Mouse (Mus musculus): ENCODE measurements around the gene Kcnab3. TPM values are rescaled to one million over a fixed set of nuclear protein-coding genes. Genes with fewer than 3 reads are reported as not detected.

Gene Kcnab3
- polyA plus RNA-seq, 1 experiment from 2014 or later: 1.6 TPM

DNA sequence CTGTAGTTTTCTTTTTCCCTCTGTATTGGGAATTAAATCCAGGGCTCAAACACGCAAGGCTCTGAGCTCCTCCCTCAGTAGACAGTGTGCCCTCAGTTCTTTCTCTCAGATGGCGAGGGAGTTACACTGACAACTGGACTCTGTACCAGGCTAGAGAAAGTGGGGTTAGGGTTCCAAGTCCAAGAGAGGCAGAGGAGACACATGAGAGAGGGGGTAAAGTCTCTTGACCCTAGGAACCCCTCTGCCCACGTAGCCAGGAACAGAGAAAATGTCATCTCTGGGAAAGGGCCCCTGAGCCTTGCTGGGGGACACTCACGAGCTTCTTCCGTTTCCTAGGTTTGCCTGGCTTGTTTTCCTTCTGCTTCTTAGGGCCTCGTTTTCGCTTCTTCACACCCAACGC is 38.3 kb downstream of the Kcnab3 start:
- in situ Hi-C loops (cut with MboI; ENCODE audit: low pct_unique_long_range_greater_than_20kb): no loop called here
- H3K27me3 ChIP-seq: no peaks in the 10 kb centered on the region
- no peak for DNase-seq (ENCODE audit: low read depth, low spot score)
- CTCF ChIA-PET: interaction anchor here (0.9 to 2.3 kb wide), 2 partner anchors 13 to 107 kb away, joined by 3 to 5 read pairs; no protein-coding TSS in a partner anchor
- TF ChIP-seq CTCF (IDR thresholded peaks at IDR 0.05): no peak
- ATAC-seq: no peak
- POLR2A ChIA-PET: no interaction called here

DNA sequence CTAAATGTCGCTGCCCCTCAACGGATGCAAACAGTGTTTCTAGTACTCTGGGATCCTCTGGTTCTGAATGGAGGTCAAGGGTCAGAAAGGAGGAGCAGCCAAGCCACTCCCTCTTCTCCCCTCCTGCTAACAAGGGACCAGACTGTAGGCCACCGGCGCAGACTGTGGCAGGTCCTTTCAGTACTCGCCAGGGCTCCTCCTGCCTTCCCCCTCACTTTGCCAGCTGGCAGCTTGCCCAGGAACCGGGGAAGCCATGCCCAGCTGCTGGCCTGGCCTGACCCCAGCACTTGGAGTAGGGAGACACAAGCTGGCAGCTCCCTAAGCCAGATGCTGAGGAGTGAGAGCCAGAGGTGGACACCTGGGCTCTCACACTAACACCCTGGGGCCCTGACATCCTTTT is 38.9 kb downstream of the Kcnab3 start:
- no peaks in the 10 kb centered on the region for H3K27me3 ChIP-seq
- in situ Hi-C loops (cut with MboI; ENCODE audit: low pct_unique_long_range_greater_than_20kb): no loop called here
- DNase-seq (ENCODE audit: low read depth, low spot score) (peak; percentile 72), ATAC-seq (peak; percentile 14)
- TF ChIP-seq CTCF (IDR thresholded peaks at IDR 0.05): no peak
- CTCF ChIA-PET: interaction anchor here (0.9 kb wide), 1 partner anchor 13 kb away, joined by 3 read pairs; no protein-coding TSS in a partner anchor
- POLR2A ChIA-PET: no interaction called here

DNA sequence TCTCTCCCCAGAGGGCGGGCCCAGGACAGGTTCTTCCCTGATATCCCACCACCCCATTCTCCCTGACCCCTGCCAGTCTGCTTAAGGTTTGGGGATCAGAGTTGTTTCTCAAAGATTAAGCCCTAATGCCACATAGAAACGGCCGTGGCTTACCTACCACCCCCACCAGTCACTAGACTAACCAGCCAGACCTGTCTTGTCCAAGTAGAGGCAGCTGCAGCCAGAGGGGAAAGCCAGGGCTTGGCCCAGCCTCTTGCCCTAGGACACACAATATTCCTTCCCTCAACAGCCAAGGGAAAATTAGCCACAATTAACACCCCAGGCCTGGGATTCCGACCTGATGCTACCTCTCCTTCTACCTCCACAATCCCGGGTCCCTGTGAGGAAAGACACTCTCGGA is 39.7 kb downstream of the Kcnab3 start:
- no peak for TF ChIP-seq CTCF (IDR thresholded peaks at IDR 0.05)
- ATAC-seq (no peak), DNase-seq (ENCODE audit: low read depth, low spot score) (no peak)
- H3K27me3 ChIP-seq: no peaks in the 10 kb centered on the region
- in situ Hi-C loops (cut with MboI; ENCODE audit: low pct_unique_long_range_greater_than_20kb): no loop called here
- ChIA-PET POLR2A (no interaction called here), CTCF (no interaction called here)

DNA sequence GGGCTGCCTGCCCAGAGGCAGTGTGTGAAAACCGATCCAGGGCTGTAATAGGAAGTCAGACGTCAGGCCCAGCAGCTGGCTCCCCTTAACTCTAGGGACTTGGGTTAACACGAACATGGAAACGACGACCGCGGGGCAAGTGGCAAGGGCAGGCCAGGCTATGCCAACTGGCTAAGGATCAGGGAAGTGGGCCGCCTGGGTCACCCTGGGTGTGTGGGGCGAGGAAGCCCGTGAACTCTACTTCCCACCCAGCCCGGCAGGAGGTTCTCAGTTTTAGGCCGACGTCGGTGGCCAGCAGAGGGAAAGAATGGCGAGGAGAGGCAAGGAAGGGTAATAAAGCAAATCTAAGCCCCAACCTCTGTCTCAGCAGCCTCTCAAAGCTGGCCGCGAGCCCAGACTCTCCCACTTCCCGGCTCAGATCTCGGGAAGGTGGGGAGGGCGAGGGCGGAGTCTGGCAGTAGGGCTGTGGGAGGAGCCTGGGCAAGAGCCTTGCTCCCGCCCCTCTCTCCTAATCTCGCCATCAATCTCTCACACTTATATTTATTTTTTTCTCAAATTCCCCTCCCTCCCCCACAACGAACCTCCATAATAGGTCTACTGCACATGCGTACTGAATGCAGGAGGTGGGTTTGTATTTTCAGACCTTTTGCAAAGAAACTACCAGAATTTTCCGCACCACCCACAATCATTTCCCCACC is 40.2 kb downstream of the Kcnab3 start:
- TF ChIP-seq CTCF (IDR thresholded peaks at IDR 0.05): no peak
- CTCF ChIA-PET: no interaction called here
- no peaks in the 10 kb centered on the region for H3K27me3 ChIP-seq
- in situ Hi-C loops (cut with MboI; ENCODE audit: low pct_unique_long_range_greater_than_20kb): no loop called here
- POLR2A ChIA-PET: interaction anchor here (1.5 kb wide), 1 partner anchor 13 kb away, joined by 6 read pairs; no protein-coding TSS in a partner anchor
- DNase-seq (ENCODE audit: low read depth, low spot score): peak; percentile 80
- peak; percentile 60 for ATAC-seq

DNA sequence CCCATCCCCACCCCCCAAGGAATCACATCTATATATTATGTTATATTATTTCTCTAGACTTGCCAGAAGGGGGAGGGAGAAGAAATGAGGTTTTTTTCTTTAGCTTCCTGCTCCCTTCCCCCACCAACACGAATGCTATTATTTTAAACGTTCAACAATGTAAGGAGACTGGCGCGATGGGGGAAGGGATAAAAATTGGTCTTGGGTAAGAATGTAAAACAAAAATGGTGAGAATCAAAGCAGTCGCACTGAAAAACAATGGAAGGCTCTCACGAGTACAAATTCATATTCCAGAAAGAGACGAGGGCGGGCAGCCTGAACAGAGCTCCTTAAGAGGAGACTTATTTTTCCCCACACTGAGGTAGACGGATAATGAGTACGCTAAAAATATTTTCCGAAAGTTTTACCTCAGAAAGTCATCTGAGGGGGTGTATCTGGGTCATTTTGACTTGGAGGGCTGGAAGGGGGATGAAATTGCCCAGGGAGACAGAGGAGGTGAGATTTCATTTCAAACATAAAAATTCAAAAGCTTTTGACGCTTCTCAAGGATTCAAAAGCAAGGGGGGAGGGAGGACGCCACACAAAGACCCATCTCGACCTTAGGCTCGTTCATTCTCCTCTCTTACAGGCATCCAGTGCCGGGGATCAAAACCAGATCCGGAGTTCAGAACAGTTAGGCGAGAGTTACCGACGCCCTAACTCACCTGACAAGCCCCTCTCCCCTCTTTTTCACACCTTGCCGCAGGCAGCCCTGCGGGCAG is 41.0 kb downstream of the Kcnab3 start:
- H3K27me3 ChIP-seq: no peaks in the 10 kb centered on the region

DNA sequence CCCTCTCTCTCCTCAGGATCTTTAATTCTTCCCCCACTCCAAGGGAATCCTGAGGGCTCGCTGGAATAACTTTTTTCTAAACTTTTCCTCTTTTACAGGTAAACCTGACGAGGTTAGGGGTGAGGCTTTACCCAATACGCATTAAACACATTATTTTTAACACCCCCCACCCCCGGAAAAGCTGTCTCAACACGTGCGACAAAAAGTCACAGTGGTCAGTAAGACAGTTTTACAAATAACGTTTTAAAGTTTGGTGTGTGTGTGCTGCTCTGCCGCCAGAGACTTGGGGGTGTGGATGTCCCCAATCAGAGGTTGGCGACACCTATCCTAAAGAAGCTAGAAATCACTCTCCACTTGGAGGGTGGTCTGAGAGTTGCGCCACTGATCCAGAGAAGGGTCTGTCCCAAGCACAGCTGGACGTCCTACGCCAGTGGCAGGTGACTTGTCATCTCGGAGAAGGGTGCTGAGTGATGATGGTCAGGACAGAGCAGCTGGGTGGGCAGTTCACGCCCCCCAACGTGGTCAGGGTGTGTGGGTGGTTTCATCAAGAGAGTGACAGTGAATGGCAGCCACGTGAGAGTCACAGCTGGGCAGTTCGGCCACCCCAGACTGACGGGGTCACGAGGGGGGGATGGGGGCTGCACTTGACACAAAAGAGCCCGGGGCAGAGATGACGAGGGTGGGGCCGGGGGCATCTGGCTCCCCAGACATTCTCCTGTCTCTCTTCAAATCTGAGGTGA is 41.7 kb downstream of the Kcnab3 start:
- no peaks in the 10 kb centered on the region for H3K27me3 ChIP-seq
- no peak for ATAC-seq
- POLR2A ChIA-PET: interaction anchor here (0.7 to 1.7 kb wide), 7 partner anchors 11 to 113 kb away, joined by 3 to 6 read pairs (median 4); partner anchors contain the start of gene Kcnab3
- no peak for DNase-seq (ENCODE audit: low read depth, low spot score)
- in situ Hi-C loops (cut with MboI; ENCODE audit: low pct_unique_long_range_greater_than_20kb): no loop called here
- TF ChIP-seq CTCF (IDR thresholded peaks at IDR 0.05): no peak
- CTCF ChIA-PET: interaction anchor here (1.1 kb wide), 1 partner anchor 44 kb away, joined by 3 read pairs; the partner anchor contains the start of genes Cntrob and Trappc1

More for the DNA sequence above, 41.0 kb downstream of the Kcnab3 start:
- no peak for TF ChIP-seq CTCF (IDR thresholded peaks at IDR 0.05)
- ATAC-seq: no peak
- no peak for DNase-seq (ENCODE audit: low read depth, low spot score)
- in situ Hi-C loops (cut with MboI; ENCODE audit: low pct_unique_long_range_greater_than_20kb): no loop called here
- CTCF ChIA-PET: interaction anchor here (1.1 kb wide), 1 partner anchor 43 kb away, joined by 3 read pairs; the partner anchor contains the start of genes Cntrob and Trappc1
- POLR2A ChIA-PET: interaction anchor here (0.8 to 1.7 kb wide), 3 partner anchors 12 to 112 kb away, joined by 4 to 6 read pairs (median 6); partner anchors contain the start of gene Kcnab3

DNA sequence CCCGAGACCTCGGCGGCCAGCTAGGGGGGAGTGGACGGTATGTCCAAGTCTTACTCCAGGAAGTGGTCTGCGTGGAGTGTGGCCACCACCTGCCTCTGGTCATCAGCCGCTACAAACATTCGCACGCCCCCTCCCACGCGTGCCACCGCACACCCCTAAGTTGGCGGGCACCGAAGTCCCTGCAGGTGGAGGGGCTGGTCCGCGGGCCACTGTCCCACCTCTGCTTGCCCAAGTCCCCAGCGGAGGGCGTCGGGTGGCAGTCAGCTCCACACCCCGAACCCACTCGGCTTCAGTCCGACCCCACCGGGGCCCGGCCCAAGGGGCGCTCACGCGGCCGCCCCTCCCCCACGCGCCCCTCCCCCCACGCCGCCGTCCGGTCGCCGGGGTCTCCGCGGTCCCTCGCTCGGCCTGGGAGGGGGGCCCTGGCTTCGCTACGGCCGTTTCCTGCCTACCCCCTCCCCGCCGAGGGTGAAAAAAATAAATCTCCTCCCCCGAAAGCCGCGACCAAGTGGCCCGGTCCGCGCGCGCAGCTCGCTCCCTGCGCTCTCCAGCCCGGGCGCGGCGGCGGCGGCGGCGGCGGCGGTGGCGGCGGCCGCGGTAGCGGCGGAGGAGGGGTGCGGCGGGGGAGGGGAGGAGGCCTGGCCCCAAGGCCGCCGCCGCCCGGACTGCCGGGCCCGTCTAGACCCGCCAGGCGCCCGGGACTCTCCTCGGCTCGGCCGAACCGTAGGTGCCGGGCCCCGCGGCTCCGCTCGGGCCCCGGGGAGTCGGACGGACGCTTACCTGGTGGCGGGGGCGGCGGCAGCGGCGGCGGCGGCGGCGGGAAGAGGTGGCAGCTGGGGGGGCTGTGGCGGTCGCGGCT is 42.5 kb downstream of the Kcnab3 start:
- no peaks in the 10 kb centered on the region for H3K27me3 ChIP-seq
- ChIA-PET POLR2A (interaction anchor here (0.7 to 1.7 kb wide), 7 partner anchors 27 to 114 kb away, joined by 3 to 6 read pairs (median 4); partner anchors contain the start of gene Kcnab3), CTCF (interaction anchor here (0.9 to 1.3 kb wide), 3 partner anchors 11 to 45 kb away, joined by 3 read pairs; partner anchors contain the start of genes Cntrob and Trappc1)
- in situ Hi-C loops (cut with MboI; ENCODE audit: low pct_unique_long_range_greater_than_20kb): no loop called here
- DNase-seq (ENCODE audit: low read depth, low spot score): no peak
- no peak for ATAC-seq
- no peak for TF ChIP-seq CTCF (IDR thresholded peaks at IDR 0.05)

DNA sequence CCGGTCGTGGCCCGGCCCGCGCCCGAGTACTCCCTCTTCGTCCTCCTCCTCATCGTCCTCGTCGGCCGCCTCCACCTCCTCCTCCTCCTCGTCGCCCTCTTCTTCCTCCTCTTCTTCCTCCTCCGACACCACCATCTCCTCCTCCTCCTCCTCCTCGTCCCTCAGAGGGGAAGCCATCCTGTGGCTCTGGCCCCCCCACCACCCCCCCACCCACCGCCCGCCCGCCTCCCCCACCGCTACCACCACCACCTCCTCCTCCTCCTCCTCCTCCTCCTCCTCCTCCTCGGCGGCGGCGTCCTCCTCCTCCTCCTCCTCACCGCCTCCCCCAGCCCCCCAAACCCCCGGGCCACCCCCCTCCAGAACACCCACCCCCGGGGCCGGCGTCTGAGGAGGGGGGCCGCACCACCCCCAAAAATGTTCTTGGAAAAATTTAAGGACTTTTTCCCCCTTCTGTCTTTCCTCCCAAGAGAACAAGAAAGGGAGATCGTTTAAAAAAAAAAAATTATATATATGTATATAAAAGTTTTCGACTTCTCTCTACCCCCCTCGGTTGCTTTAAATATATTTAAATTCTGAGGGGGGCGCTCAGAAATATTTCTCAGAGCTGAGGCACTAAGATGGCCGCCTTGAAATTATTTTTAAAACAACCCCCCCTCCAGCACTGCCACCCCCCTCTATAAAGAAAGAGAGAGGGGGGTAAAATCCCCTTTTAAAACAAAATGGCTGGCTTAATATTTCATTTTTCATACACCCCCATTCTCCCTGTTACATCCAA is 43.3 kb downstream of the Kcnab3 start, which contains the start of gene Chd3:
Chd3 (minus strand) TSS at position 192 of the 775 bp plus-strand sequence.
- ChIA-PET CTCF (interaction anchor here (0.9 to 1.3 kb wide), 3 partner anchors 10 to 100 kb away, joined by 3 read pairs; no protein-coding TSS in a partner anchor), POLR2A (interaction anchor here (0.6 to 1.1 kb wide), 6 partner anchors 13 to 269 kb away, joined by 3 to 5 read pairs (median 3); no protein-coding TSS in a partner anchor)
- H3K27me3 ChIP-seq: no peaks in the 10 kb centered on the region
- no peak for TF ChIP-seq CTCF (IDR thresholded peaks at IDR 0.05)
- no peak for DNase-seq (ENCODE audit: low read depth, low spot score)
- ATAC-seq: no peak
- in situ Hi-C loops (cut with MboI; ENCODE audit: low pct_unique_long_range_greater_than_20kb): no loop called here
